Mouse (Mus musculus): ENCODE data around the gene Usp7. TPM values are rescaled to one million over a fixed set of nuclear protein-coding genes. Genes with fewer than 3 reads are reported as not detected.
"Not testable (repeated sequence)": the region's sequence is repeated elsewhere in the genome, so short reads cannot be mapped to it uniquely, and the experiment has no call there.

The Usp7 gene
- total RNA-seq, 2 experiments from 2014 or later, result 155 to 160 TPM

GRCm38 (mm10) chr16:8790886-8791285 lies 1.2 kb downstream of the Usp7 start:
- peak in 1 of 2 experiments; percentile 27 for DNase-seq (ENCODE audit: low spot score in 2 of 2)
- intact Hi-C loops (cut with DNase I), result no loop called here

- DNase-seq (ENCODE audit: low spot score in 2 of 2), result no peak
- intact Hi-C loops (cut with DNase I), result no loop called here
Measured at GRCm38 (mm10) chr16:8784753-8785152, 7.4 kb downstream of the Usp7 start.

GRCm38 (mm10) chr16:8783198-8783913 lies 8.8 kb downstream of the Usp7 start:
- no peak for DNase-seq (ENCODE audit: low spot score in 2 of 2)
- intact Hi-C loops (cut with DNase I), result no loop called here

GRCm38 (mm10) chr16:8781660-8782059 lies 10.4 kb downstream of the Usp7 start:
- intact Hi-C loops (cut with DNase I), result no loop called here
- DNase-seq (ENCODE audit: low spot score in 2 of 2), result no peak

- DNase-seq (ENCODE audit: low spot score in 2 of 2), result peak in 1 of 2 experiments; percentile 14
- intact Hi-C loops (cut with DNase I), result no loop called here
Measured at GRCm38 (mm10) chr16:8781191-8781590, 10.9 kb downstream of the Usp7 start.

- intact Hi-C loops (cut with DNase I), result no loop called here
- DNase-seq (ENCODE audit: low spot score in 2 of 2), result no peak
Measured at GRCm38 (mm10) chr16:8780187-8780586, 11.9 kb downstream of the Usp7 start.

- intact Hi-C loops (cut with DNase I), result no loop called here
- no peak for DNase-seq (ENCODE audit: low spot score in 2 of 2)
Measured at GRCm38 (mm10) chr16:8778697-8779096, 13.4 kb downstream of the Usp7 start.

GRCm38 (mm10) chr16:8777202-8777601 lies 14.9 kb downstream of the Usp7 start:
- DNase-seq (ENCODE audit: low spot score in 2 of 2), result no peak
- intact Hi-C loops (cut with DNase I), result no loop called here

- intact Hi-C loops (cut with DNase I), result no loop called here
- DNase-seq (ENCODE audit: low spot score in 2 of 2), result no peak
Measured at GRCm38 (mm10) chr16:8776634-8777033, 15.5 kb downstream of the Usp7 start.

GRCm38 (mm10) chr16:8771086-8771485 lies 21.0 kb downstream of the Usp7 start:
- intact Hi-C loops (cut with DNase I), result no loop called here
- no peak for DNase-seq (ENCODE audit: low spot score in 2 of 2)

GRCm38 (mm10) chr16:8770342-8770741 lies 21.8 kb downstream of the Usp7 start:
- intact Hi-C loops (cut with DNase I), result not testable (repeated sequence)

GRCm38 (mm10) chr16:8769466-8769865 lies 22.6 kb downstream of the Usp7 start:
- no peak for DNase-seq (ENCODE audit: low spot score in 2 of 2)
- intact Hi-C loops (cut with DNase I), result loop anchor here (1.0 to 2.0 kb wide), 3 partner anchors 59 to 83 kb away; partner anchors contain the start of gene 1810013L24Rik

More at GRCm38 (mm10) chr16:8770342-8770741, 21.8 kb downstream of the Usp7 start:
- DNase-seq (ENCODE audit: low spot score in 2 of 2), result not testable (repeated sequence)

GRCm38 (mm10) chr16:8769065-8769464 lies 23.0 kb downstream of the Usp7 start:
- DNase-seq (ENCODE audit: low spot score in 2 of 2), result peak; percentile 54 to 59
- intact Hi-C loops (cut with DNase I), result loop anchor here (1.0 to 2.0 kb wide), 3 partner anchors 58 to 83 kb away; partner anchors contain the start of gene 1810013L24Rik

- intact Hi-C loops (cut with DNase I), result loop anchor here (2.0 kb wide), 2 partner anchors 58 to 62 kb away; partner anchors contain the start of gene 1810013L24Rik
Measured at GRCm38 (mm10) chr16:8768588-8768987, 23.5 kb downstream of the Usp7 start.

GRCm38 (mm10) chr16:8768071-8768470 lies 24.0 kb downstream of the Usp7 start:
- no peak for DNase-seq (ENCODE audit: low spot score in 2 of 2)
- intact Hi-C loops (cut with DNase I), result loop anchor here (2.0 kb wide), 2 partner anchors 57 to 63 kb away; partner anchors contain the start of gene 1810013L24Rik

More at GRCm38 (mm10) chr16:8768588-8768987, 23.5 kb downstream of the Usp7 start:
- DNase-seq (ENCODE audit: low spot score in 2 of 2), result no peak

GRCm38 (mm10) chr16:8767133-8768052 lies 24.7 kb downstream of the Usp7 start:
- peak; percentile 28 to 79 for DNase-seq (ENCODE audit: low spot score in 2 of 2)
- intact Hi-C loops (cut with DNase I), result loop anchor here (2.0 kb wide), 2 partner anchors 57 to 63 kb away; partner anchors contain the start of gene 1810013L24Rik

- intact Hi-C loops (cut with DNase I), result no loop called here
- peak in 1 of 2 experiments; percentile 54 for DNase-seq (ENCODE audit: low spot score in 2 of 2)
Measured at GRCm38 (mm10) chr16:8766196-8766595, 25.9 kb downstream of the Usp7 start.

GRCm38 (mm10) chr16:8764124-8764907 lies 27.8 kb downstream of the Usp7 start:
- intact Hi-C loops (cut with DNase I), result no loop called here
- DNase-seq (ENCODE audit: low spot score in 2 of 2), result no peak

GRCm38 (mm10) chr16:8763028-8763427 lies 29.1 kb downstream of the Usp7 start:
- peak; percentile 47 to 85 for DNase-seq (ENCODE audit: low spot score in 2 of 2)
- intact Hi-C loops (cut with DNase I), result loop anchor here (2.0 kb wide), 1 partner anchor 24 kb away; no protein-coding TSS in a partner anchor
